ENCODE assay signal across 27 mouse cellular contexts in the genomic region with DNA sequence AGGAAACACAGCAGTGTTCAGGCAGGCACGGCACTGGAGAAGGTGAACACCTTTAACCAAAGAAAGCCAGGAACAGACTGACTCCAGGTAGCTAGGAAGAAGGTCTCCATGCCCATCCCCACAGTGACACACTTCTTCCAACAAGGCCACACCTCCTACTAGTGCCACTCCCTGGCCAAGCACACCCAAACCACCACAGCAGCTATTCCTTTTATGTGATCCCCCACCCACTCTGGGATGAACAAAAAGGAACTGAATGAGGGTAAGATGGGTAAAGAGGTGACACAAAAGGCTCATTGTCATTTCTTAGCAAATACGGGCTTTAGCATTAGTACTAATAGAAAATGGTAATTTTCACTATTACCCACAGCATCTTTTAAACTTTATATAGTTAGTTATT.
"Had no signal": no experiment of that assay in that cellular context is flagged by ENCODE, and none has a peak within 500 bp of the region (broad histone marks: within the 10 kb centered on the region; RNA-seq: fewer than 3 reads in every experiment).

No protein-coding gene starts in this region.

- H3K36me3 ChIP-seq: embryonic facial prominence, embryonic 10.5 days; embryonic facial prominence, embryonic 12.5 days; embryonic facial prominence, embryonic 13.5 days; embryonic facial prominence, embryonic 15.5 days; forebrain, embryonic 10.5 days; forebrain, embryonic 12.5 days; forebrain, embryonic 15.5 days had no signal

- H3K4me1 ChIP-seq: embryonic facial prominence, embryonic 10.5 days; embryonic facial prominence, embryonic 12.5 days; embryonic facial prominence, embryonic 13.5 days; embryonic facial prominence, embryonic 15.5 days; forebrain, embryonic 12.5 days; forebrain, embryonic 13.5 days; forebrain, embryonic 15.5 days had no signal

- H3K4me3 ChIP-seq: embryonic facial prominence, embryonic 10.5 days; embryonic facial prominence, embryonic 12.5 days; embryonic facial prominence, embryonic 13.5 days; embryonic facial prominence, embryonic 15.5 days; erythroblast, embryonic 14.5 days; forebrain, embryonic 10.5 days; forebrain, embryonic 12.5 days; forebrain, embryonic 13.5 days; forebrain, embryonic 15.5 days; gastrocnemius, adult 2 months; heart, adult 2 months had no signal

- ATAC-seq: forebrain, embryonic 13.5 days; forebrain, embryonic 14.5 days; forebrain, embryonic 15.5 days; forebrain, embryonic 16.5 days; forebrain, postnatal 0 days had no signal

- H3K27me3 ChIP-seq: embryonic facial prominence, embryonic 12.5 days; embryonic facial prominence, embryonic 13.5 days; embryonic facial prominence, embryonic 15.5 days; forebrain, embryonic 12.5 days; forebrain, embryonic 13.5 days; forebrain, embryonic 15.5 days had no signal

- H3K9ac ChIP-seq: embryonic facial prominence, embryonic 12.5 days; embryonic facial prominence, embryonic 13.5 days; embryonic facial prominence, embryonic 15.5 days; forebrain, embryonic 12.5 days; forebrain, embryonic 13.5 days; forebrain, embryonic 15.5 days; forebrain, postnatal 0 days had no signal

- H3K27ac ChIP-seq: embryonic facial prominence, embryonic 10.5 days; embryonic facial prominence, embryonic 12.5 days; embryonic facial prominence, embryonic 13.5 days; embryonic facial prominence, embryonic 15.5 days; forebrain, embryonic 10.5 days; forebrain, embryonic 12.5 days; forebrain, embryonic 13.5 days; forebrain, embryonic 15.5 days; gastrocnemius, adult 2 months; heart, adult 2 months had no signal

- H3K9me3 ChIP-seq: embryonic facial prominence, embryonic 10.5 days; embryonic facial prominence, embryonic 12.5 days; embryonic facial prominence, embryonic 13.5 days; embryonic facial prominence, embryonic 15.5 days; forebrain, embryonic 10.5 days; forebrain, embryonic 12.5 days; forebrain, embryonic 13.5 days; forebrain, embryonic 15.5 days had no signal

- H3K4me2 ChIP-seq: embryonic facial prominence, embryonic 12.5 days; embryonic facial prominence, embryonic 13.5 days; embryonic facial prominence, embryonic 15.5 days; forebrain, embryonic 12.5 days; forebrain, embryonic 13.5 days; forebrain, embryonic 15.5 days had no signal

- DNase-seq: cerebellum, adult 9-10 months; cerebellum, adult 9-11 months; cerebellum, postnatal 10 days; cerebellum, postnatal 14 days; cerebellum, postnatal 25 days; cerebellum, postnatal 36 days; embryo, embryonic 11 days; forebrain, postnatal 0 days; gastrocnemius, adult 2 months; gastrocnemius, postnatal 10 days; gastrocnemius, postnatal 14 days; gastrocnemius, postnatal 25 days; gastrocnemius, postnatal 36 days; heart, adult 11 months; heart, adult 18-20 months; heart, adult 2 months had no signal
